Mouse (Mus musculus): Measurements from ENCODE around the gene Sdhaf4.
"Not testable (repeated sequence)": the region's sequence is repeated elsewhere in the genome, so short reads cannot be mapped to it uniquely, and the experiment has no call there.

The Sdhaf4 gene

GRCm38 (mm10) chr1:24005070-24005804 lies at the start of gene Sdhaf4:
Gene Sdhaf4, minus strand, starts transcription at chr1:24005656.
- in situ Hi-C loops (cut with MboI, MseI) = loop anchor here (5.0 kb wide), 1 partner anchor 83 kb away; the partner anchor contains the start of gene Smap1

- in situ Hi-C loops (cut with MboI, MseI) = no loop called here
Measured at GRCm38 (mm10) chr1:24046730-24047510, 41.5 kb upstream of the Sdhaf4 start.

DNA sequence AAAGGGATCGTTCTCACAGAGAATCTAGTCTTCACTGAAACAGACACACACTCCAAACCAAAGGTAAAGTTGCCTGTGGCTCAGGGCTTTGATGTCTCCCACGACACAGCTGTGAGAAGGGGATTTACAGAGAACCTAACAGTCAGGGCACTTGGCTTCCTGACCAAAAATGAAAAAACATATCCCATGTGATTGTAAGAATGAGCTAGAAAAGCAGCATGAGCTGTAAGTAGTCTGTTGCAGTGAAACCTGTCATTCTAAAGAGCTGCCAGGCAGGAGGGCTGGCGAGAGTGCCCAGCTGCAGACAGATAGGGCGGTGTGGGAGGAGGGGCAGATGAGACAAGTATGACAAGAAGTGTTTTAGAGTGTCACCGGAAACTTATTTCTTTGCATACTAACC lies 40.2 kb upstream of the Sdhaf4 start:
- in situ Hi-C loops (cut with MboI, MseI) = no loop called here

DNA sequence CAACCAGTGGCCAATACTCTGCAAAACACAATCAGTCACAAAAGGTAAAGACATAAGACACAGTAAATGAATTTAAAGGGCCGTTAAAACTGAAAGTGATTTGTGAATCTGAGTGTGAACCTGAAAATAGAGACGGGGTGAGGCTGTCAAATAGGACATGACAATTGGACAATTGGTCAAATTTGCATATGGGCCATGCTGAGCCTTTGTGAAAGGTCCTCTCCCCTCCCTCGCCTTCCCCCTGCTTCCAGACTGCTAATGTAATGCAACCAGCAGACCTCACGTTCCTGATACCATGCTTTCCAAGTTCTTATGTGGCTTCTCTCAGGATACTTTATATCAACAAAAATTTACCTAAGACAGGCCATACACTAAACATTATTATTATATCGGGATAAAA lies 37.6 kb upstream of the Sdhaf4 start:
- in situ Hi-C loops (cut with MboI, MseI) = no loop called here

GRCm38 (mm10) chr1:24033759-24034423 lies 28.4 kb upstream of the Sdhaf4 start:
- in situ Hi-C loops (cut with MboI, MseI) = loop anchor here (5.0 kb wide), 1 partner anchor 207 kb away; no protein-coding TSS in a partner anchor

DNA sequence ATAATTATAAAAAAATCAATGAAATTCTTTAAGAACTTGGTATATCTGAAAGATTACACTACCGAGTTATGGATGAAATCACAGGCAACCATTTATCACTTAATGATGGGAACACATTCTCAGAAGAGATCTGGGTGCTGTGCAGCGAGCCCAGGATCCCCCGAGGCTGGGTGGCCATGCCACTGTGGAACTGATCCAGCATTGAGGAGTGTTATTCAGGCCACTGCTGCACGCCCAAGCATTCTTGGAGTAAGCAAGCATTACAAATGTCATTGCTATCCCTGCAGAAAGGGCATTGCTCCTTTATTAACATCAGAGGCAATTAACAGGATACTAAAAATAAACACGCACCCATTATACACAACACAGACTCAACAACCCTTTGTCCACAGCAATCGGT lies 5.4 kb upstream of the Sdhaf4 start:
- in situ Hi-C loops (cut with MboI, MseI) = loop anchor here (10.0 kb wide), 1 partner anchor 626 kb away; no protein-coding TSS in a partner anchor

- in situ Hi-C loops (cut with MboI, MseI) = loop anchor here (10.0 kb wide), 1 partner anchor 625 kb away; no protein-coding TSS in a partner anchor
Measured at GRCm38 (mm10) chr1:24010016-24010415, 4.6 kb upstream of the Sdhaf4 start.

DNA sequence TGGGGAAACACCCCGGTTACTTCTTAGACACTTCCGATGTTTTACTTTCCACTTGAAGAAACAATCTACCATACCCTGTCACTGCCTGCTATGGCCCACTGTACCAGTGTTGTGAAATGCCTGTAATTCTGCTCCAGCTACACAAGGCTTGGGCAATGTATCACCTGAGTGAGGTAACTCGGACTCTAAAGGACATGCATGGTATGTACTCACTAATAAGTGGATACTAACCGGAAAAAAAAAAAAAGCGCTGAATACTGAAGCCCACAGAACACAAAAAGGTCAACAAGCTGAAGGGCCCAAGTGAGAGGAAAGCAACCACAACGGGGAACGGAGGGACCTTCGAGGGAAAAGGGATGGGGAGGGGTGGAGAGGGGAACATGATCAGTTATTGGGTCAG lies 2.2 kb upstream of the Sdhaf4 start:
- in situ Hi-C loops (cut with MboI, MseI) = loop anchor here (5.0 kb wide), 1 partner anchor 85 kb away; the partner anchor contains the start of gene Smap1

GRCm38 (mm10) chr1:23999318-23999717 lies 6.1 kb downstream of the Sdhaf4 start:
- in situ Hi-C loops (cut with MboI, MseI) = no loop called here

GRCm38 (mm10) chr1:23998866-23999265 lies 6.6 kb downstream of the Sdhaf4 start:
- in situ Hi-C loops (cut with MboI, MseI) = no loop called here

DNA sequence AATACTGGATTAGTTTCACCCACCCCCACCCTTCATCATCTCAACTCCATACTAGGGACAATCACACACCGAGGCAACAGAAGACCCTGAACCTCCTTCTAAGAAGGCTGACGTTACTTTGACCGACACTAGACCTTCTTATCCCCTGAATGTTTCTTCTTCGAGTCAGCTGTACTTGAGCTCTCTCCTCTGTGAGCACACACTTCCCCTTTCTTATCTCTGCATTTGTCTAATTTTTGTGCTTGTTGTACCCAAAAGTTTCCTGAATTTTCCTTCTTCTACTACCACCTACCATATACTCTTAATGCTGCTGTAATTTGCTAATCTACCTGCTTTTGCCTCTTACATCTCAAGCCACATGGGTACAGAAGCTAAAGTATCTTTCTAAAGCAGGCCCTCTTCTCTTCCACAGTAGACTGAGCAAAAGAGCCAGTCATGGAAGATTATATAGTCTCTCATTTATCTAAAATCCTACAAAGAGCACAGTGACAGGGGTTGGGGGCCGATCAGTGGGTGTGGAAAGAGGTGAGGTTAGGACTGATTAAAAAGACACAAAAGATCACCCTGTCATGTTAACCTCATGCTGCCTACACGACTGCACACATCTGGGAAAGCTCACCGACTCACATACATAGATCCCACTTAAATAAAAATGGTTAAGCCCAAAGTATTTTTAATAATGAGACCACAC lies 7.2 kb downstream of the Sdhaf4 start:
- in situ Hi-C loops (cut with MboI, MseI) = no loop called here

DNA sequence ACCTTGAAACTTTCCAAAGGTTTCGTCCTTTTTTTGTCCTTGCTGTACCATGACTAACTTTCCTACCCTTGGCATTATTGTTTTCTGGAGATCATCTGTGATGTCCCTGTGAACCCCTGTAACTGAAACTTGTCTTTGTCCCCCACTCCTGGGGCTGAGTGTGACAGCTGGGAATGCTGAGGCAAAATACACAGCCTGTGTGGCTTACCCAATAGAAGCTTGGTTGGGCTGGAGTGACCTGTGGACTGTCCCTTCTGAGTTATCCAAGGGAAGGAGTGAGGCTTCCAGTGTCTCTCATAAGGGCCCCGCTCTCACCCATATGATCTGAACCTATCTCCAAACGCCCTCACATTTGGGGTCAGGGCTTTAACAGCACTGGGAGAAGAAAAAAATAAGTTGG lies 8.0 kb downstream of the Sdhaf4 start:
- in situ Hi-C loops (cut with MboI, MseI) = no loop called here

DNA sequence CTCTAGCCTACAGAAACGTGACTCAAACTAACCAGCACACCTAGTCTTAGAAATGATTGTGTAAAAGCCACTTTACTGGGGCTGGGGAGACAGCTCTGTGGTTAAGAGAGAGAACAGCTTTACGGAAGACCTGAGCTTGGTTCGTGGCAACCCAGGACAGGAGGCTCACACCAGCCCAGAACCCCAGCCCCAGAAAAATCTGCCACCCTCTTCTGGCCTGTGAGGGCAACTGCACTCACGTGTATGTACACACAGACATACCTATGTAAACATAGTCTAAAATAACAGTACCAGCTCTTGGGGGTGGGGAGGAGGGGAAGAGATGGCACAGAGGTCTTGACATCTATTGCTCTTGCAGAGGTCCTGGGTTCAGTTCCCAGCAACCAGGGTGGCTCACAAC lies 10.0 kb downstream of the Sdhaf4 start:
- in situ Hi-C loops (cut with MboI, MseI) = no loop called here

- in situ Hi-C loops (cut with MboI, MseI) = no loop called here
Measured at GRCm38 (mm10) chr1:23983118-23983517, 22.3 kb downstream of the Sdhaf4 start.

DNA sequence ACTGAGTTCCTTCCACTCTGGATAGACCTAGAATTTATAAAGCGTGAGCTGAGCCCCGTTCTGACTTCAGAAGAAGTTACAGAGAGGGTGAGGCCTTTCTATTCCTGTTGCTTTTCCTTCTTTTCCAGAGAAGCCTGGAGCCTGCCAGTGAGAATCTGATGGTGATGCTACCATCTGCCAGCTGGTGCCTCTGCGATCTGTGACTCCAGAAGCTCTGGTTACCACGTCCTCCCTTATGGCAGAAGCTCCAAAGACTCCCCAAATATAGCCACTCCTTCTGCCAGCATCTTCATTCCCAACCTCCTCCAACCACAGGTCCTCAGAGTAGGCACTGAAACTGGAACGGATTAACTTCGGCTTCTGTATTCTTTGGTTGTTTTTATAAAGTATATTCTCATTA lies 27.2 kb downstream of the Sdhaf4 start:
- in situ Hi-C loops (cut with MboI, MseI) = no loop called here

DNA sequence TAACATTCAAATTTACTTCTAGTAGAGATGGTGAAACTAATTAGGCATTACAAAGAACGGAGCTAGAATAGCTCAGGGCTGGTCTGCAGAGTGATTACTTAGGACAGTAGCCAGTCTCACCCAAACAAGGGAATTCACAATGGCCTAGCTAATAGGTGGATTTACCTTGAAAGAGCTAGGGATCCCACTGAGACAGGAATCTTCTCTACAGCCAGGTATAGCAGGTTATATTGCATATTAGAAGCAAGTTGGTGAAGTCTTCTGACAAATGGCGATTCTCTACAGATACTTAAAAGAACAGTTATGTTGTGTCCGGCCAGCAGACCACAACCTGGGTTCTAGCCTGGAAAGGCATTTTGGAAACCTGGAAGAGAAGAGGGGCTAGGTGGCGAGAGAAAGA lies 34.3 kb downstream of the Sdhaf4 start:
- in situ Hi-C loops (cut with MboI, MseI) = not testable (repeated sequence)

DNA sequence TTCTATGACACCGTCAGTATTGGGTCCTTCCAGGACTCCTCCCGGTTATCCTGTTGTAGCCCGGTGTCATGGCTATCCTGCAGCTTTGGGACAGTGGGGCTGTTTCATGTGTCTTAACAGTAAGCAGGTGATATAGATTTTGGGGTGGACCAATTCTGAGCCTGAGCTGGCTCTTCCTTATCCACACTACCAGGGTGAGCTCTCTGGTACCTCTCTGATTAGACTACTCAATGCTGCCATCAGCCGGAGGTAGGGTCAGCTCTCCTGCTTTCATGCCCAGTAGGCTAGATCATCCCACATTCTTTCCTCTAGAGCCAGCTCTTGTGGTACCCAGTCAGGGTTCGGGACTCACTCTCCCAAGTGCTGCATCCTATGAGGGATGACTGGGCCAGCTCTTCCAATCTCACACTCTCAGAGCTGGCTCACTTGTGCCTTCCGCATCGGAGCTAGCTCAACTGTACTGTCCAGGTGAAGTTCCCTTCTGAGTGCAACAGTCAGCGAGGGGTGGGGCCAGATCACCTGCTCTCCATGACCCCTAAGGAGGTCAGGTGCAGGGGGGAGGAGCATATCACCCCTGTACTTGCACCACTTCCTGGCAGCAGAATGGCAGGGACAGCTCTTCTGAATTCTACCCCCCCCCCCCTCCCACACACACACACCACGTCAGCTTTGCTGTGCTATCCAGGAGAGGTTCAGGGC lies 37.3 kb downstream of the Sdhaf4 start:
- in situ Hi-C loops (cut with MboI, MseI) = no loop called here

GRCm38 (mm10) chr1:23966226-23966625 lies 39.2 kb downstream of the Sdhaf4 start:
- in situ Hi-C loops (cut with MboI, MseI) = no loop called here

- in situ Hi-C loops (cut with MboI, MseI) = no loop called here
Measured at GRCm38 (mm10) chr1:23959415-23959732, 46.1 kb downstream of the Sdhaf4 start.

GRCm38 (mm10) chr1:23958668-23959414 lies 46.6 kb downstream of the Sdhaf4 start:
- in situ Hi-C loops (cut with MboI, MseI) = no loop called here
